Mouse (Mus musculus): ENCODE measurements around the gene Pdzd4.

- no peak for TF ChIP-seq CHD2 (IDR thresholded peaks at IDR 0.05; ENCODE audit: low read depth, low read length)
- no peak for TF ChIP-seq ZNF384 (IDR thresholded peaks at IDR 0.05; ENCODE audit: low read depth, low read length)
- no peak for TF ChIP-seq ZC3H11A (IDR thresholded peaks at IDR 0.05; ENCODE audit: borderline replicate concordance, low read depth, low read length)
- TF ChIP-seq HCFC1 (IDR thresholded peaks at IDR 0.05; ENCODE audit: borderline replicate concordance, insufficient read depth, low read length) = no peak
These were observed 1.0 kb downstream of the Pdzd4 start for GRCm38 (mm10) chrX:73823747-73824146.

All from ES-E14 (cell line).